Mouse (Mus musculus) liver, embryonic 13.5 days (tissue): ENCODE measurements around the gene Dio3. TPM values are rescaled to one million over a fixed set of nuclear protein-coding genes. Genes with fewer than 3 reads are reported as not detected.

Source experiments
- ATAC-seq: fragments of 200-750 bp; cut with Nextera tagmentation; 2 replicates; pipeline ENCODE4 v1.8.0; 2017; ENCODE audit warnings: low read depth, mild to moderate bottlenecking, moderate number of reproducible peaks, moderate library complexity
- DNase-seq: peaks from one replicate; pipeline ENCODE4 v3.0.0; 2022
- H3K27ac ChIP-seq: fragments of 300-500 bp; sonication (generic); 2 replicates; pipeline ENCODE4 v1.5.1; 2015; ENCODE audit warnings: moderate library complexity, mild to moderate bottlenecking, inconsistent platforms
- H3K27me3 ChIP-seq: fragments of 300-500 bp; sonication (generic); 2 replicates; pipeline ENCODE4 v1.6.1; 2015; ENCODE audit warnings: mild to moderate bottlenecking, inconsistent platforms
- H3K36me3 ChIP-seq: fragments of 300-500 bp; sonication (generic); 2 replicates; pipeline ENCODE4 v1.6.1; 2015; ENCODE audit warnings: mild to moderate bottlenecking, inconsistent platforms
- H3K4me1 ChIP-seq: fragments of 300-500 bp; sonication (generic); replicated peaks from 2 replicates; pipeline ENCODE4 v1.6.1; 2015; ENCODE audit warnings: inconsistent platforms
- H3K4me2 ChIP-seq: fragments of 300-500 bp; sonication (generic); 2 replicates; pipeline ENCODE4 v1.6.1; 2015; ENCODE audit warnings: inconsistent platforms, mild to moderate bottlenecking, moderate library complexity
- H3K4me3 ChIP-seq: fragments of 300-500 bp; sonication (generic); replicated peaks from 2 replicates; pipeline ENCODE4 v1.5.1; 2015; ENCODE audit warnings: mild to moderate bottlenecking, inconsistent platforms
- H3K9ac ChIP-seq: fragments of 300-500 bp; sonication (generic); 2 replicates; pipeline ENCODE4 v1.6.1; 2015; ENCODE audit warnings: mild to moderate bottlenecking, inconsistent platforms
- H3K9me3 ChIP-seq: fragments of 300-500 bp; sonication (generic); replicated peaks from 2 replicates; pipeline ENCODE4 v1.6.1; 2016; ENCODE audit warnings: inconsistent platforms
- WGBS: fragments of 180-500 bp; shearing (Covaris S2); methylation state at CpG from one replicate; pipeline ENCODE4 v1.1.7; 2015; ENCODE audit not compliant: insufficient replicate concordance; 5-methylcytosine and 5-hydroxymethylcytosine counted together
- polyA plus RNA-seq: library from polyadenylated mRNA; unstranded; fragments of >200 nt; fragmentation: Nextera tagmentation; extraction: Ambion mirVana; gene quantifications from 2 replicates; pipeline ENCODE4 v1.2.1, GENCODE M21; 2015

The Dio3 gene
- 0.09 and 0.12 TPM in 2 replicates for polyA plus RNA-seq

DNA sequence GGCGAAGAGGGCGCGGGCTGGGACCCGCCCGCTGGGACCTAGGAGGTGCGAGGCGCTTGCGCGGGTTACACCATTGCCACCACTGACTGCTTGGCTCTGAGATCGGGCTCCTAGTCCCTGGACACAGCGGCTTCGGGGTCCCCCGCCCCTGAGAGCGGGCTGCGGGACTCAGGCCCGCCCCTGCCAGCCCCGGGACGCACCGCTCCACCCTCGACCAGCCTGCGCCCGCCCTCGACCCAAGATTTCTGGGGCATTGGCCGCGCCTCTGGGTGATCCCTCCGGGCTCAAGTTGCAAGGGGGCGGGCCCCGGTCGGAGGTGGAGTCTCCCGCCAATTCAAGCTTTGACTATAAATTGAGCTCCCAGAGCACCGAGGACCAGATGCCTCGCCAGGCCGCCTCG lies at the start of gene Dio3:
Gene Dio3, plus strand, starts transcription at position 216 of the 400 bp plus-strand sequence.
- H3K27me3 ChIP-seq: peaks cover 94% of the 10 kb centered on the region
- H3K4me1 ChIP-seq: no peaks in the 10 kb centered on the region
- ATAC-seq: peak; percentile 65
- no peaks in the 10 kb centered on the region for H3K36me3 ChIP-seq
- H3K4me2 ChIP-seq: peak within 1 kb of the TSS; percentile 50
- peak within 1 kb of the TSS; percentile 42 for H3K4me3 ChIP-seq
- no peak within 1 kb of the TSS for H3K27ac ChIP-seq
- DNase-seq: peak; percentile 10
- H3K9me3 ChIP-seq: no peaks in the 10 kb centered on the region
- WGBS: 4% methylated on average over 34 of the region's 34 CpGs
- H3K9ac ChIP-seq: no peak within 1 kb of the TSS

DNA sequence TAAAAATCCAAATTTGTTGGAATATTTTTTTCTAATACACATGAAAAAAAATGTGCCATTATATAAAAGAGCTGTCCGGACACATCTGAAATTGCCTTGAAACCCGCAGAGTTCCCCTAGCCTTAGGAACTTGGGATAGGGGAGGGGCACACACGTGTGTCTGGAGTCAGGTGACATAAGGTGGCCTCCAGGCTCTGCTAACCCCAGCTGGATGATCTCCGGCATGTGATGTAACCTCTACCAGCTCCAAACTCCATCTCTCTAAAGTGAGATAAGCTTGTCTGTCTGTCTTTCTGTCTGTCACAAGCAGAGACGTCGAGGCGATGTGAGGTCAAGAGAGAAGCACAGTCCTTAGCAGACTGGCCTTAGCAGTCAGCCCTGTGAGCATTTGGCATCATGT lies 48.6 kb upstream of the Dio3 start:
- no peaks in the 10 kb centered on the region for H3K36me3 ChIP-seq
- H3K4me3 ChIP-seq: no peak overlapping the region
- peaks cover 5% of the 10 kb centered on the region for H3K4me1 ChIP-seq
- DNase-seq (no peak), ATAC-seq (peak; percentile 28)
- WGBS: 62% methylated on average over 7 of the region's 7 CpGs
- H3K9ac ChIP-seq: no peak overlapping the region
- H3K9me3 ChIP-seq: no peaks in the 10 kb centered on the region
- H3K27me3 ChIP-seq: no peaks in the 10 kb centered on the region
- H3K4me2 ChIP-seq: no peak overlapping the region
- no peak overlapping the region for H3K27ac ChIP-seq

DNA sequence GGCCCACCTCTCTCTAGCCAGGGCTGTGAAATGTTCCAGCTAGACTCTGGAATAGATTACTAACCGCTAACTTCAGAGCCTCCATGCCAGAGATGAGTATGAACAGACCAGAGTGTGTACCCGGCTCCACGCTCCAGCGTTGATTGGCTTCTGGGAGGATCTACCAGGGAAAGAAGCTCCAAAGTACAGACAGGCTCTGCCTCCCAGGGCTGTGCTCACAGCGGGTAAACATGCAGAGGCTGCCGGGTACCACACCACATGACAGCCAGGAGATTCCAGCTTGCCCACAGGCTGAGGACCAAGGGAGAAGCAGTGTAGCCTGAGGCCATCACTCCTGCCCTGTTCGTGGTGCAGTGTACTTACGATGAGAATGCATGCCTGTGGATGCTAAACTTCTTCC lies 48.1 kb upstream of the Dio3 start:
- DNase-seq: no peak
- Histone ChIP-seq H3K9me3 (no peaks in the 10 kb centered on the region), H3K27ac (no peak overlapping the region), H3K4me3 (no peak overlapping the region), H3K36me3 (no peaks in the 10 kb centered on the region), H3K4me1 (peaks cover 5% of the 10 kb centered on the region), H3K27me3 (no peaks in the 10 kb centered on the region), H3K9ac (no peak overlapping the region), H3K4me2 (no peak overlapping the region)
- WGBS: 65% methylated on average over 8 of the region's 8 CpGs
- peak; percentile 78 for ATAC-seq

DNA sequence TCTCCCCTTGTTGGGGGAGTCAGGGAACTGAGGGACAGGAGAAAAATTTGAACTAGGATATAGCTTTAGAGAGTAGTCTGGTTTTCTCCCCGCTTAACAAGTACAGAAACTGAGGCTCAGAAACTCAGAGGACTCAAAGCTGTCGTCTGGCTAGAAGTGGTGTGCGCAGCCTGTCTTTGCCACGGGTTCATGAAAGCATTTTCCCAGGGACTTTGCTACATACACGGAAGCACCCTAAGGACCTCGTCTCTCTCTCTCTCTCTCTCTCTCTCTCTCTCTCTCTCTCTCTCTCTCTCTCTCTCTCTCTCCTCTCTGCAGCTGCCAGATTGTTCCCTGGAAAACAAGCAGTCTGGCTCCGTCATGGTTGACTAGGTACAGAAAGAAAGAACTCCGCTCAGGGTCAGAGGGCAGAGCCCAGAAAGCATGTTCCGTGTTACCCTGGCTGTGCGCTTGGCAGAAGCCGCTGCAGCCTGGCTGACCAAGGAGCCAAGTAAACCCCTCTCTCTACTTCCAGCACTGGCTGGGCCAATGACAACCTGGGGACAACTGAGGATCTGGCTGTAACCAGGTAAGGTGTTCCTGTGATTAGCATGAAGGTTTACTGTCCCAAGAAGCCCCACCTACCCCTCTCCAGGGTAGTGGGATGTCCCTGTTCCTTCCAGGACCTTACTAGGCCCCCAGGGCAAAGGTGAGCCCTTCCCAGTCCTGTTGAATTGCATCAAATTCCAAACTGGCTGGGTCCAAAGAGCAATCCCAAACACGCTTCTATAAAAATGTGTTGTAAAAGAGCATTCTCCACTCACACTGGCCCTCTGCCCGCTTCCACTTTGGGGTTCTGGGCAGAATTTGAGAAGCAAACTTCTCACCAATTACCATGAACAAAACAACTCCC lies 46.9 kb upstream of the Dio3 start:
- DNase-seq (no peak), ATAC-seq (no peak)
- H3K4me3 ChIP-seq: no peak overlapping the region
- no peaks in the 10 kb centered on the region for H3K27me3 ChIP-seq
- no peak overlapping the region for H3K27ac ChIP-seq
- no peaks in the 10 kb centered on the region for H3K36me3 ChIP-seq
- H3K4me2 ChIP-seq: no peak overlapping the region
- no peaks in the 10 kb centered on the region for H3K9me3 ChIP-seq
- peaks cover 5% of the 10 kb centered on the region for H3K4me1 ChIP-seq
- H3K9ac ChIP-seq: no peak overlapping the region
- WGBS: 62% methylated on average over 13 of the region's 13 CpGs

DNA sequence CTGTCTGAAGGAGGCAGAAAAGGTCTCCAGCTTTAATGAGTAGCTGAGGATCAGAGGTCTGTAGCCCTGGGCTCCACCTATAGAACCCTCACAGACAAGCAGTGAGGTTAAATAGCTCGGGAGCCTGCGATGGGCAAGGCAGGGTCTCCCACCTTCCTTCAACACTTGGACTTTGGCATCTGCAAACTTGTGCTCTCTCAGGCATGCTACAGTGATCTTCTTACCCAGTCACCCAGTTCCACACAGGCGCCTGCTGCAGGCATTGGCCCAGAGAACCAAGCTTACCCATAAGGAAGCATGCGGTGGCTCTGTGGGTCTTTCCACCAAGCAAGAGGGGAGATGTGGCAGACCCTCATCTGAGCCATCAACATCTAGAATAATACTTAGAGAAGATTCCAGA lies 43.0 kb upstream of the Dio3 start:
- no peak overlapping the region for H3K9ac ChIP-seq
- H3K27ac ChIP-seq: no peak overlapping the region
- 65% methylated on average over 4 of the region's 4 CpGs for WGBS
- DNase-seq (no peak), ATAC-seq (no peak)
- H3K36me3 ChIP-seq: no peaks in the 10 kb centered on the region
- H3K4me2 ChIP-seq: no peak overlapping the region
- H3K4me1 ChIP-seq: peaks cover 5% of the 10 kb centered on the region
- no peaks in the 10 kb centered on the region for H3K27me3 ChIP-seq
- H3K9me3 ChIP-seq: no peaks in the 10 kb centered on the region
- H3K4me3 ChIP-seq: no peak overlapping the region

DNA sequence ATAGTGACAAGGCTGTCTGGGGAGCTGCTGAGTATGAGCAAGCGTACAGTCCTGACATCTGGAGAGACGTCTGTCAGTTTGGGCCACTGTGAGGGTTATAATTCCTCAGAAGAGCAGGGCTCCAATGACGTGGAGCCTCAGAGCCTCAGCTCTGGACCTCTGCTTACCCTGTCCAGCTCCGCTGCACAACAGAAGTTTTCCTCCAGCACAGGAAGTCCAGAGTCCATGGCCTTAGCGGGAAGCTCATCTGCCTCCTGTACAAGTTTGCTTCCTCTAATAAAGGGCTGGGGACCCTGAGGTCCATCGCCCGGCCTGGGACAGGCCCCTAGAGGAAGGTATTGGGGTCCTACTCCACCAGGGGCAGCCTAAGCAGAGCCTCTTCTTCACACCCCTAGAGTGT lies 41.8 kb upstream of the Dio3 start:
- ATAC-seq: peak; percentile 31
- Histone ChIP-seq H3K4me1 (peaks cover 4% of the 10 kb centered on the region), H3K4me2 (no peak overlapping the region), H3K4me3 (no peak overlapping the region), H3K9ac (no peak overlapping the region), H3K36me3 (no peaks in the 10 kb centered on the region), H3K27me3 (no peaks in the 10 kb centered on the region), H3K27ac (no peak overlapping the region), H3K9me3 (no peaks in the 10 kb centered on the region)
- DNase-seq: no peak
- WGBS: 64% methylated on average over 7 of the region's 7 CpGs

DNA sequence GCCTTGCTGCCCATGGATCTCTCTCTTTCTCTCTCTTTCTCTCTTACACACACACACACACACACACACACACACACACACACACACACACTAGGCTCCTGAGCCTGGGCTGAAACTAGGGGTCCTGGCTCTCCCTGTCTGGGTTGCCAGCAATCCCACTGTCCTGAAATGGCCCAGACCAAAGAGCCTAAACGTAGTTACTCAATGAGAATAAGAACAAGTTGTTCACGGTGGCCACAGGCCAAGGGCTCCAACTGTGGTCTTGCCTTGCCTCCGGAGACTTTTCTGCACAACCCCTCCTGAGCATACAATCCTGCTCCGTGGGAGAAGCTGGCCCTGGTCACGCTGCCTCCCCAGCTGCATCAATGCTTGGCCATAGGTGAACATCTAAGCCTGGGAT lies 39.5 kb upstream of the Dio3 start:
- H3K4me2 ChIP-seq: no peak overlapping the region
- no peak overlapping the region for H3K9ac ChIP-seq
- no peak overlapping the region for H3K4me3 ChIP-seq
- ATAC-seq (no peak), DNase-seq (no peak)
- no peak overlapping the region for H3K27ac ChIP-seq
- no peaks in the 10 kb centered on the region for H3K36me3 ChIP-seq
- 64% methylated on average over 5 of the region's 5 CpGs for WGBS
- H3K27me3 ChIP-seq: no peaks in the 10 kb centered on the region
- H3K4me1 ChIP-seq: no peaks in the 10 kb centered on the region
- H3K9me3 ChIP-seq: no peaks in the 10 kb centered on the region

DNA sequence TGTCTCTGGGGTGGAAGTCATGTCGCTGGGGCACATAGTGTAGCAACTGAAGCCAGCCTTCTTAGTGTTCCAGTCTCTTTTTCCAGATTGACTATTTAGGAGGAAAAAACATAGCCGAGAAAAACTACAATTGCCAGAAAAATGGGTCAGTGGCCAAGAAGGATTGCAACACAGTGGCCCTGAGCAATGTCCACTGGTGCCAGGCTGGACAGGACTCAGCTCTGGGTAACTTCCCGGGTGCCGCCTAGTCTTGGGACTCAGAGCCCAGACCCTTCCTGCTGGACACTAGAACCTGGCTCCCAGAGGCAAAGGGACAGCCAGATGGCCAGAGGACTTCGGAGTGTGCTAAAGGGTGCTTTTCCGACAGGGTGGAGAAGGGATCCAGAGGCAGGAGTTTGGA lies 34.3 kb upstream of the Dio3 start:
- DNase-seq (no peak), ATAC-seq (no peak)
- Histone ChIP-seq H3K27me3 (no peaks in the 10 kb centered on the region), H3K4me1 (no peaks in the 10 kb centered on the region), H3K9ac (no peak overlapping the region), H3K36me3 (no peaks in the 10 kb centered on the region), H3K9me3 (no peaks in the 10 kb centered on the region), H3K27ac (no peak overlapping the region), H3K4me2 (no peak overlapping the region), H3K4me3 (no peak overlapping the region)
- WGBS: 67% methylated on average over 6 of the region's 6 CpGs

DNA sequence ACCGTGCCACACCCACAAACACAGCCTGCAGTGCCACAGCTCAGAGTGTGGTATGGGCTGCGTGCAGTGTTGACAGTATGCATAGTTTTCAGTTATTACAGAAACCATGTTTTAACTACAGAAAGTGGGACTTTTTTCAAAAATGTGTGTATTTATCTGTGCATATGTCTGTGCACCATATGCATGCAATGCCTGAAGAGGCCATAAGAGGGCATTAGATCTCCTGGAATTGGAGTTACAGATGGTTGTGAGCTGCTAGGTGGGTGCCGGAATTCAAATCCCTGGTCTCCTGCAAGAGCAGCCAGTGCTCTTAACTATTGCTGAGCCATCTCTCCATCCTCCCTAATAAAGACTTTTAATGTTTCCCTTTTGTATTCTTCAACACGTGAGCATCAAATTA lies 33.4 kb upstream of the Dio3 start:
- WGBS: 73% methylated on average over 4 of the region's 4 CpGs
- Histone ChIP-seq H3K27me3 (no peaks in the 10 kb centered on the region), H3K36me3 (no peaks in the 10 kb centered on the region), H3K4me1 (no peaks in the 10 kb centered on the region), H3K9ac (no peak overlapping the region), H3K27ac (no peak overlapping the region), H3K9me3 (no peaks in the 10 kb centered on the region), H3K4me2 (no peak overlapping the region), H3K4me3 (no peak overlapping the region)
- DNase-seq: no peak
- no peak for ATAC-seq

DNA sequence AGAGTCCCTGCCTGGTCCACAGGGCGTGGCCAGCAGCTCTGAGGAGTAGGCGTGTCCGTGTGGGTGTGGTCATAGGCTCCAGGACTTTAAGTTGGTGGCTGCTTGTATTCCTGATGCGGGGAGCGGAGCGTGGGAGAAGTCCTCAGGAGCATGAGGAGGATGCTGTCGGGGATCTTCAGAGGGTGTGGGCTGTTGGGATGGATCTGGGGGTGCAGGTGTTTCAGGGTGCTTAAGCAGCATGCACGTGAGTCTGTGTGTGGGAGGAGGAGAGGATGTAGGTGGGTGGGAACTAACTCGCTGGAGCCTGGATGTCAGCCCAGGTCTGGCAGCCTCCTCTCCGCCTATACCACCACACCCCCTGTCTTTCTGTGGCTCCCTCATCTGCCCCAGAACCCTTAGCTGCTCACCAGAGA lies 26.7 kb upstream of the Dio3 start:
- no peak overlapping the region for H3K27ac ChIP-seq
- H3K4me2 ChIP-seq: no peak overlapping the region
- DNase-seq (no peak), ATAC-seq (no peak)
- 18% methylated on average over 10 of the region's 10 CpGs for WGBS
- no peaks in the 10 kb centered on the region for H3K36me3 ChIP-seq
- H3K4me1 ChIP-seq: no peaks in the 10 kb centered on the region
- no peak overlapping the region for H3K9ac ChIP-seq
- H3K9me3 ChIP-seq: no peaks in the 10 kb centered on the region
- no peaks in the 10 kb centered on the region for H3K27me3 ChIP-seq
- H3K4me3 ChIP-seq: no peak overlapping the region

DNA sequence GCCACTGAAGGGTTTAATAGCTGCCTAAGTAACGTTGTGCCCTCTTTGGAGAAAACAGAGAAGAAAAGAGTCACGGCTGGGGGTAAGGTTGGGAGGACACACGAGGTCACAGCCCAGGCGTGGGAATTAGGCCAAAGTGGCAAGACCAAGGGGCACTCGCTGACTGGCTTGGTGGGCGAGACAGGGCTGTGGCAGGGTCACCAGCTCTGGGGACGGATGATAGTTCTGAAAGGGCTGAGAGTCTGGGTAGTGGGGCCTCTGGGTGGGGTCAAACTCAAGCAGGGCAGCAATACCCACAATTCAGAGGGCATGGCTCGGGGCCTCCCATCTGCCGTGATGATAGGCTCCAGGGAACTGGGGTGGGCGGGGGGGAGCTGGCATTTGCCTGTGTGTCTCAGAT lies 23.1 kb upstream of the Dio3 start:
- no peak overlapping the region for H3K27ac ChIP-seq
- no peaks in the 10 kb centered on the region for H3K9me3 ChIP-seq
- H3K9ac ChIP-seq: no peak overlapping the region
- no peak overlapping the region for H3K4me3 ChIP-seq
- no peaks in the 10 kb centered on the region for H3K27me3 ChIP-seq
- WGBS: 61% methylated on average over 10 of the region's 10 CpGs
- DNase-seq: no peak
- no peaks in the 10 kb centered on the region for H3K36me3 ChIP-seq
- ATAC-seq: no peak
- no peak overlapping the region for H3K4me2 ChIP-seq
- H3K4me1 ChIP-seq: no peaks in the 10 kb centered on the region
